In genomic region chr9:31210163-31210562, GRCm38 (mm10) we compare ENCODE assay signal across 7 mouse cellular contexts. TPM values are rescaled to one million over a fixed set of nuclear protein-coding genes. Genes with fewer than 3 reads are reported as not detected.
A peak's percentile ranks its signal among the peaks of the same experiment; 100 is the strongest.
DNase-seq lines count a peak whose midpoint lies in the region; ATAC-seq lines count a peak whose summit lies in the region.

No protein-coding gene starts in this region.

- 24% methylated on average over 7 of the region's 7 CpGs for WGBS in heart, embryonic 16.5 days
- 7% methylated on average over 7 of the region's 7 CpGs for WGBS in liver, embryonic 13.5 days (ENCODE audit: insufficient replicate concordance)

- H3K9me3 ChIP-seq in heart, embryonic 16.5 days (replicated peaks; ENCODE audit: control insufficient read depth, low read length), result no peaks in the 10 kb centered on the region
- no peaks in the 10 kb centered on the region for H3K9me3 ChIP-seq in liver, embryonic 13.5 days (replicated peaks)

- ATAC-seq in heart, embryonic 16.5 days (replicated peaks; ENCODE audit: extremely low read depth, insufficient read depth, low FRiP score), result no peak
- ATAC-seq in liver, embryonic 13.5 days (ENCODE audit: low read depth), result no peak

- H3K27ac ChIP-seq in heart, embryonic 16.5 days (ENCODE audit: low read length), result no peak overlapping the region
- peak overlapping the region; percentile 93 for H3K27ac ChIP-seq in liver, embryonic 13.5 days

- H3K4me2 ChIP-seq in heart, embryonic 16.5 days (ENCODE audit: low read depth, low read length), result peak overlapping the region; percentile 83
- peak overlapping the region; percentile 85 for H3K4me2 ChIP-seq in liver, embryonic 13.5 days

- no peaks in the 10 kb centered on the region for H3K27me3 ChIP-seq in heart, embryonic 16.5 days (ENCODE audit: control insufficient read depth, insufficient read depth, low read length)
- no peaks in the 10 kb centered on the region for H3K27me3 ChIP-seq in liver, embryonic 13.5 days

- peaks cover 28% of the 10 kb centered on the region for H3K4me1 ChIP-seq in heart, embryonic 16.5 days (ENCODE audit: control insufficient read depth, insufficient read depth, low read length)
- H3K4me1 ChIP-seq in liver, embryonic 13.5 days (replicated peaks), result peaks cover 58% of the 10 kb centered on the region

- no peaks in the 10 kb centered on the region for H3K36me3 ChIP-seq in heart, embryonic 16.5 days (ENCODE audit: control insufficient read depth, insufficient read depth)
- no peaks in the 10 kb centered on the region for H3K36me3 ChIP-seq in liver, embryonic 13.5 days

- H3K9ac ChIP-seq in heart, embryonic 16.5 days (ENCODE audit: low read length), result peak overlapping the region; percentile 96
- H3K9ac ChIP-seq in liver, embryonic 13.5 days, result peak overlapping the region; percentile 98

- DNase-seq in retina, embryonic 14.5 days (ENCODE audit: low spot score), result peak; percentile 39
- DNase-seq in retina, postnatal 1 day, result no peak
- DNase-seq in liver, embryonic 13.5 days, result no peak
- DNase-seq in urinary bladder, postnatal 36 days (ENCODE audit: low spot score in 2 of 2), result no peak
- no peak for DNase-seq in thymus, postnatal 14 days
- no peak for DNase-seq in thymus, postnatal 25 days

- H3K4me3 ChIP-seq in heart, embryonic 16.5 days (ENCODE audit: low read length), result peak overlapping the region; percentile 99
- peak overlapping the region; percentile 99 for H3K4me3 ChIP-seq in liver, embryonic 13.5 days (replicated peaks)

RNA-seq across cellular contexts. Expression of gene Aplp2, which starts 1.5 kb away (rescaled TPM):
- 392 and 422 TPM in 2 replicates for polyA plus RNA-seq in heart, embryonic 16.5 days (2015; fragmentation: Nextera tagmentation; extraction: Ambion mirVana)
- polyA plus RNA-seq in liver, embryonic 13.5 days (2015; fragmentation: Nextera tagmentation; extraction: Ambion mirVana), result 164 and 196 TPM in 2 replicates
